Mouse (Mus musculus): ENCODE results near the gene Ankrd40. TPM values are rescaled to one million over a fixed set of nuclear protein-coding genes. Genes with fewer than 3 reads are reported as not detected.

Gene Ankrd40
- total RNA-seq, 2 experiments from 2014 or later, result 136 to 150 TPM

DNA sequence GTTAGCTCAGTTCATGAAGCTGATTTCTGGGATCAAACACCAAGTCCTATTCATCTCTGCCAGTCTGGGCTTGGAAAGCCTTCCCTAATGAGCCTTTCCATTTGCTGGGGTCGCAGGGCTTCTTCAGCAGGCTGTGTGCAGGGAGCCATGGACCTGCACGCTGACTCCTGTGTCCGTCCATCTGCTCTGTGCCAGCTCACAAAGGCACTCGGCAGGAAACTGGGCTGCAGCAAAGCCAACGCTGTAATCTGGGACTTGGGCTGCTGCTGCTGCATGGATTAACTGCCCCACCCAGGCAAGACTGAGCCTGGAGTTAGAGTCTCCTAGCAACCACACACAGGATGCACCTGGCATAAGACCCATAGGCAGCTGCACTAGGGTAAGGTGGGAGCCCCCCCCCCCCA, 16.2 kb downstream of the Ankrd40 start:
- intact Hi-C loops (cut with DNase I; ENCODE audit: low total_unique reads), result loop anchor here (5.0 kb wide), 2 partner anchors 143 to 203 kb away; partner anchors contain the start of genes Rsad1 and Spata20
- DNase-seq, result no peak

DNA sequence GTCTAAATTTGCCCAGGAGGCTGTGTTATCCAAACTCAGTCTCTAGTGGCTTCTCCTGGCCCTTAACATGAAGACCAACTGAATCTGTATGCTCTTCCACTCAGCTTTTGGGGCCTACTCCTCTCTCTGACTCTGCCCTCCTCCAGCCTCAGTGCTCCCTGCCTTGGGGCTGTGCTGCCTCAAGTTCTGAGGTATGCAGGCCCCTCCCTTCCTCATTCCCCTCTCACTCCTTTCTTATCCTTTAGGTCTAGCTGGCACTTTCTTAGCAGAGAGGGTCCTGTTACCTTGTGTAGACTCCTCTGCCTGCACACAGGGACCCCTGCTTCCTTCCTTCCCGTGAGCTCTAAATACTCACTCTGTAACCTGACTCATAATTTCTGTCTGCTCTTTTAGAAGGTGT, 16.7 kb downstream of the Ankrd40 start:
- intact Hi-C loops (cut with DNase I; ENCODE audit: low total_unique reads), result loop anchor here (5.0 kb wide), 2 partner anchors 143 to 203 kb away; partner anchors contain the start of genes Rsad1 and Spata20
- no peak for DNase-seq

DNA sequence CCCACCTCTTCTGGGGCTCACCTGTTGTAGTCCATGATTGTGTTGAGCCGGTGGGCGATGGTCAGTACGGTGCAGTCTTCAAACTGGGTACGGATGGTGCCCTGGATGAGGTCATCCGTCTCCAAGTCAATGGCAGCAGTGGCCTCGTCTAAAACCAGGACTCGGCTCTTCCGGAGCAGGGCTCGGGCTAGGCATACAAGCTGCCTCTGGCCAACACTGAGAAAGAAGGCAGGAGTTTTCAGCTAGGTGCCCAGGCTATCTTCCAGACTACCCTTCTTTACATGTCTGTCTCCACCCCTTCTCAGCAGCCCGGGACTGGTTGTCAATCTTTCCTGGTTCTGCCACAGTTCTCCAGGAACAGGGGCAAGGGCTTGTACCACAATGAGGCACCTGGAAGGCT, 18.1 kb downstream of the Ankrd40 start:
- DNase-seq, result no peak
- intact Hi-C loops (cut with DNase I; ENCODE audit: low total_unique reads), result no loop called here

DNA sequence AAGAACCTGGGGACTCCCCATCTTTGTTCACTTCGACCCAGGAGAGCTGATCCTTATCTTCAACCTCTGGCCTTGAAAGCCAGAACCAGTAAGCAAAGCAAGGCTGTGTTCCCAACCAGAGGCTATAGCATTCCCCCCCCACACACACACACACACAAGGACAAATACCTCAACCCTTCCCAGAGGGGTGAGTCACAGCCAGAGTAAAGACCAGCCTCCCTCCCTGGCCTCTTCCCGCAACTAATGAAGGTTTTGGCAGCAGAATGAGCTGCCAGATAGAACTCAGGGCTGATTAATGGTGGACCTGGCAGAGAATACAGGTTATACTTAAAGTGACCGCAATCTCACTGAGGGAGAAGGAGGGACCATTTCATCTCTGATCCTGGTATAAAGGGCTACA, 18.8 kb downstream of the Ankrd40 start:
- no peak for DNase-seq
- intact Hi-C loops (cut with DNase I; ENCODE audit: low total_unique reads), result no loop called here

DNA sequence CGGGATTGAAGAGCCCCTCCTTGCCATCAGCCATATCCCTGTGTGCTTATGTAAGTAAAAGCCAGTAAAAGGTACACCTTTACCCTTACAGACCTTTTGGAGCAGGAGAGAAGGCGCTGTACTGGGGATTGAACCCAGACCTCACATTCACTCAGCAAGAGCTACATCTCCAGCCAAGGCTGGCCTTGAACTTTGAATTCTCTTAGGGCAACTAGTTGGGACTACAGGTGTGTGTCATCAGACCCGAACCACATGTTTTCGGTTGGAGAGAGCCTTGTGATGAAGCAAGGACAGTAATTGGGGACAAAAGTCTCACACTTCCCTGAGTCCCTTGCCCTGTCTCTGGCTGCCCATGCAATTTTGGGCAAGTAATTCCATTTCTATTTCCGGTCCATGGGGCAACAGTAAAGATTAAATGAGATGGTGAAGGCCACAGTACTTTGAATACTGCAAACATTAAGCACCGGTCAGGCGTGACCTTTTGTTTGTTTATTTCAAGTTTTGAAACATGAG, 19.3 kb downstream of the Ankrd40 start:
- intact Hi-C loops (cut with DNase I; ENCODE audit: low total_unique reads), result no loop called here
- DNase-seq, result no peak

DNA sequence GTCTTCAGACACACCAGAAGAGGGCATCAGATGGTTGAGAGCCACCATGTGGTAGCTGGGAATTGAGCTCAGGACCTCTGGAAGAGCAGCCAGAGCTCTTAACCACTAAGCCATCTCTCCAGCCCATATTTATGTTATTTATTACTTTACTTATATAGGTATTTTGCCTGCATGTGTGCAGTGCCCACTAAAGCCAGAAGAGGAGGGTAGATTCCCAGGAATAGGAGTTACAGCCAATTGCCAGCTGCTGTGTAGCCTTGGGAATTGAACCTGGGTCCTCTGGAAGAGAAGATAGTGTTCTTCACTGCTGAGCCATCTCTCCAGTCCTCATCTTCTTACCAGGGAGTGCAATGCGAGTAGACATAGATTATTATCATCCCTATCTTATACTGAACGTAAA, 22.0 kb downstream of the Ankrd40 start:
- intact Hi-C loops (cut with DNase I; ENCODE audit: low total_unique reads), result no loop called here
- no peak for DNase-seq

DNA sequence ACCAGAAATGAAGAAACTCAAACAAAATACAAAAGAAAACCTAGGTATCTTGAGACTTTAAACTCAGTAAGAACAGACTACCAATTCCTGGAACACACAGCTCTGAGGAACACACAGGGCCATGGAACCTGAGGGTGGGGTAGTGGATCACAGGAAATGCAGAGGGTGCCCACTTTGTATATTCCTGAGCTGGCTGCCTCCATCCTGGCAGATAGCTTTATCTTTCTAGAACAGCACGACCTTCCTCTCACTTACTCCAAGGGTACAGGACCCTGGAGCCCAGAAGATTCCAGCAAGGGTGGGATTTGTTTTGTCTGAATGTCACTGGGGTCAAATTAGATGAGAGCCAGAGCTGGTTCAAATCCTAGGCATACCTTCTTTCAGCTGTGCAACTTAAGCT, 22.5 kb downstream of the Ankrd40 start:
- DNase-seq, result no peak
- intact Hi-C loops (cut with DNase I; ENCODE audit: low total_unique reads), result no loop called here

DNA sequence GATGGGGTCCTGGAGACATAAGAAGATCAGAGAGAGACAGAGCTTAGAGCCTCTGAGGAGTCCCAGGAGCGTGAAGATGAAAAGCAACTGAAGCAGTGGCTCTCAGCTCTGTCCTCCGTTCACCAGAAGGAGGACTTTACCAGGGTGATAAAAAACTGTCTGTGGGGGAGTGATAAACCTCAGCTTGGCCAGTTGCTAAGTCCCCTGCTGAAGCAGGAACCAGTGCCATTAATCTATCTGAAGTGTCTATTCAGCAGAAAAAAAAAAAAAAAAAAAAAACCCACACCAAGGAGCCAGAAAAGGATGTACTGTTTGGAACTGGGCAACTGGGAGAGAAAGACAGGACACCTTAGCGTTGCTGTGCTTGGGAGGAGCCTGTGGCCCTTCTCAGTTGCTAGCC, 23.3 kb downstream of the Ankrd40 start:
- intact Hi-C loops (cut with DNase I; ENCODE audit: low total_unique reads), result no loop called here
- no peak for DNase-seq

DNA sequence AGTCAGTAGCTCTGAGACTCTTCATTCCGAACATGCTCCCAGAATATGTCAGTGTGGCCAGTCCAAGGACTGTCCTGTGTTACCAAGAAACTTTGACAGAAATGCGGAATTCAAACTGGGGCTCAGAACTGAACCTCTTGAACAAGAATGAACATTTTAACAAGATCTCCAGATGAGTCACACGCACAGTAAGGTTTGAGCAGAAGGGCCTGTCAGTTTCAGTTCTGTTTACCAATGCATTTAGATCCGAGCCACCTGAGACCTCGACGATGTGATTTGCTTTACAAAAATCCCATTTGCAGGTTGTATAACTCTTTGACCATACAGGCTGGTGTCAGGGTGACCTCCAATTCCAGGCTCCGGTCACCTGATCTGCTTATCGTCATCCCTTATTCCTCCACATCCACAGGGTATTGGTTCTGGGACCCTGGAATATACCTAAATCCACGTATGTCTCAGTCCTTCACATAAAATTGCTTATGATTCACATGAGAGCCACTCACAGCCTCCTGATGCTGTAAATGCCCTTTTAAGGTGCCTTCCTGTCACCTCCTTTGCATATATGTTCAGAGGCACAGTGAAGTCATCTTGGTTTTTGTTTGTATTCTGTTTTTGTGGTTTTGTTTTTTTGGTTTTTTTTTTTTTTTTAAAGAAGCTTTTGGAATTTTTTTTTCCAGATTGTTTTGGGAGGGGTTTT, 27.9 kb downstream of the Ankrd40 start:
- no peak for DNase-seq
- intact Hi-C loops (cut with DNase I; ENCODE audit: low total_unique reads), result loop anchor here (5.0 kb wide), 1 partner anchor 37 kb away; the partner anchor contains the start of gene Abcc3

DNA sequence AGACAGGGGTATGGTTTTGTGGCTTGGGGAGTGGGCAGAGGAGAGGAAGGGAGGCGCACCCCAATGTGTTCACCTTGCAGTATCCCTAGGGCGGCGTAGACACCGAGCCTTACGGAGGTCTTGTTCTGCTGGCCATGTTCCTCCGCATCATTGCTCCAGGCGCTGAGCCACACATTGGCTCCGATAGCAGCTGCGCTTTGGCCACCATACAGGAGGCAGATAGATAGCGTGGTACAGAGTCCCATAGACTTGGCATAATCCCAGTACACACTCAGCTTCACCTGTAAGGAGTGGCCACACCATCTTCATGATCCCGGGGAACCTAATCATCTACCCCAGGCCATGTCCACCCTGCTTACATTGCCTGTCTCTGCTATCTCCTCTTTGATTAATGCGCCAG, 31.4 kb downstream of the Ankrd40 start:
- no peak for DNase-seq
- intact Hi-C loops (cut with DNase I; ENCODE audit: low total_unique reads), result loop anchor here (5.0 kb wide), 1 partner anchor 33 kb away; the partner anchor contains the start of gene Abcc3

DNA sequence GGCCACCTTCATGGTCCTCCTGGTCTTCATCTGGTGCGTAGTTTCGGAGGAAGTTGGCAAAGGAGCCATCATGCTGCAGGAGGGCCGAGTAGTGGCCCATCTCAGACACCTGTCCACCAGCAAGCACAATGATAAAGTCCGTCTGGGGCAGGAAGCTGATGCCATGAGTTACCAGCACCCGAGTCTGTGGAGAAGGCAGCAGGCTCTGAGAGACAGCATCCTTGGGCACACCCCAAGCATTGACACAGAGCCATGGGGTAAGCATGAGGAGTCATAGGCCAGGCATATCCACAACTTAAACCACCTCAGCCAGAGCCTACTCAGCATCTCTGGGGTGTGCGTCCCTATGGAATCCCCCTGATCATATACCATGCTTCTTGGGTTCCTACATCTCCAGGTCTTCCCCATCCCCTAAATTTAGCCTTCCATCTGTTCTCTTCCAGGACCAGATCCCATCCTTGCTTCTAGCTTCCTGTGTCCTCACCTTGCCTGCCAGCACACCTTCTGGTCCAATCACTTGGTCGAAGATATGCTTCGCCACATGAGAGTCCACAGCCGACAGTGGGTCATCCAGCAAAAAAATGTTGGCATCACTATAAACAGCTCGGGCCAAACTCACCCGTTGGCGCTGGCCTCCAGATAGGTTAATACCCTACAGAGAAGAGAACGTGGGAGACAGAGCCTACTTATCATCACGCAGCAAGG, 33.5 kb downstream of the Ankrd40 start:
- intact Hi-C loops (cut with DNase I; ENCODE audit: low total_unique reads), result no loop called here
- DNase-seq, result no peak

DNA sequence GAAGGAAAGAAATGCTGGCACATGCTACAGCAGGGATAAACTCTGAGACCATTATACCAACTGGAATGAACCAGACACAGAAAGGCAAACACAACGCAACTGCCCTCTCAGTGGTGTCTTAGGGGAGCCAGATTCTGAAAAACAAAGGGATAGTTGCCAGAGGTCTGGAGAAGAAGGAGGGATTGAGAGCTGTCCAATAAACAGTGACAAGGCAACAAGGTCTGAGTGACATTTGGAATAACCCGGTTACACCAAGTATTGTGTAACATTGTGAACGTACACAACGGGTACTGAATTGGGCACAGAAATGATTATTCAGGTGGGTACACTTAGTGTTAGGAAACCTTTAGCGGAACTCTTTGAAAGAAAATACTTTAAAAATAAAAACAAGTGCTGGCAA, 34.3 kb downstream of the Ankrd40 start:
- intact Hi-C loops (cut with DNase I; ENCODE audit: low total_unique reads), result no loop called here
- DNase-seq, result no peak

DNA sequence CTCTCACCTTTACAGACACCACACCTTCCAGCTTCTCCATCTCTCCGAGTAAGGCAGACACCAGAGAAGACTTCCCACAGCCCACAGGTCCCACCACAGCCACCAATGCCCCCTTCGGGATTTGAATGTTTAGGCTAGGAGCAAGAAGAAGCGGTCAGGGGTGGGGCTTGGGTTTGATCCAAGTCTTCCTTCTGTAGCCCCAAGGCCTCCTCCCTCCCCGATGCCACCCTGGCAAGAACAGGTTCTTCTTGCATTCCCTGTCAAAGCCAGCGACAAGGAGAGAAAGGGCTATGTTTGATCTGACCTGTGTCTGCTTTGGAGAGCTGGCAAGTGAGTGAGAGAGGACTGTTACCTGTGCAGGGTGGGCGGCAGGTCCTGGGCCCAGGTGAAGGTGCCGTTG, 35.9 kb downstream of the Ankrd40 start:
- intact Hi-C loops (cut with DNase I; ENCODE audit: low total_unique reads), result no loop called here

DNA sequence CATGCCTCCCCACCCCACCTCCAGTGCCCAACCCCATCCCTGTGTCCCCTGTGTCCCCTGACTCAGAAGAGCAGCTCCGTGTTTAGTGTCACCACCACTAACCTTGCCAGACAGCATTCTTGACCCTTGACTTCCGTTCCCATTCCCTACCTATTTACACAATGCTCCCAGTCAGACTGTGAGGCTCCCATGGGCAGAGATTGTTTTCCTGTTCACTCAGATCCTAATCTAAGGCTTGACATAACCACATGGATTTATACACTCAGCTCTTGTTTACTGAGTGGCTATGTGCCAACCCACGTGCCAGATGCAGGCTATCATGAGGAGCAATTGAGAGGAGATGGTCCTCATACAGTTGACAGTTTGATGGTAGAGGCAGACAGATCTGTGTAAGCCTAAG, 37.5 kb downstream of the Ankrd40 start:
- intact Hi-C loops (cut with DNase I; ENCODE audit: low total_unique reads), result no loop called here
- DNase-seq, result no peak

More for the DNA sequence above, 35.9 kb downstream of the Ankrd40 start:
- no peak for DNase-seq

DNA sequence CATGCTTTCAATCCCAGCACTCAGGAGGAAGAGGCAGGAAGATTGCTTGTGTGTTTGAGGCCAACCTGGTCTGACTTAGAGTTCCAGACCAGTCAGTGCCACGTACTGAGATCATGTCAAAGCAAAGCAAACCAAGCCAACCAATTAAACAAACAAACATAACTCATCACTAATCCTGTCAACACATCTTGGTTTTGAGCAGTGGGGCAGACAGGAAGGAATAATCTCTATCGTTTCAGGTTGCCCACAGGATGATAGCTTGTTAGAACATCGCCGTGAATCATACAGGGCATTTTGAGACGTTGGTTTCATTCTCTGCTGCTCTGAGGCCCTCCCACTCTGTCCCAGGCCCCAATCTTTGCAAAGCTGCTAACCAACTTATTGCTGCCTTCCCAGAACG, 42.2 kb downstream of the Ankrd40 start:
- DNase-seq, result no peak
- intact Hi-C loops (cut with DNase I; ENCODE audit: low total_unique reads), result no loop called here

DNA sequence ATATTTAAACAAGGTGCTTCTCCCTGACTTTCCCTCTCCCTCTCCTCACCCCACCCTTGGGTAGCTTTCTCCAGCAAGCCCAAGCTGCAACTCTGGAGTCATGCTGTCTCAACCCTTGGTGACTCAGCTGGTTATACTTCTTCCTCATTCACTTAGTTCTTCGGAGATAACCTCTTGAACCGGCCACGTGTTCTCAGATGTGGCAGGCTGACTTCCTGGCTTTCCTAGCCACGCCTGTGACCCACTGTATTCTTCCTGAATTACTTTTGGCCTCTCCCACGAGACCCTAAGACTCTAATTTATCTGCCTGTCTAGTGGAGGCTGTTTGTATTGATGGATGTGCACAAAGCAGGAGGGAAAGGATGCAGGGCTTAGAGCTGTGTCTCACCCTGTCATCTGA, 43.0 kb downstream of the Ankrd40 start:
- intact Hi-C loops (cut with DNase I; ENCODE audit: low total_unique reads), result no loop called here
- DNase-seq, result no peak

DNA sequence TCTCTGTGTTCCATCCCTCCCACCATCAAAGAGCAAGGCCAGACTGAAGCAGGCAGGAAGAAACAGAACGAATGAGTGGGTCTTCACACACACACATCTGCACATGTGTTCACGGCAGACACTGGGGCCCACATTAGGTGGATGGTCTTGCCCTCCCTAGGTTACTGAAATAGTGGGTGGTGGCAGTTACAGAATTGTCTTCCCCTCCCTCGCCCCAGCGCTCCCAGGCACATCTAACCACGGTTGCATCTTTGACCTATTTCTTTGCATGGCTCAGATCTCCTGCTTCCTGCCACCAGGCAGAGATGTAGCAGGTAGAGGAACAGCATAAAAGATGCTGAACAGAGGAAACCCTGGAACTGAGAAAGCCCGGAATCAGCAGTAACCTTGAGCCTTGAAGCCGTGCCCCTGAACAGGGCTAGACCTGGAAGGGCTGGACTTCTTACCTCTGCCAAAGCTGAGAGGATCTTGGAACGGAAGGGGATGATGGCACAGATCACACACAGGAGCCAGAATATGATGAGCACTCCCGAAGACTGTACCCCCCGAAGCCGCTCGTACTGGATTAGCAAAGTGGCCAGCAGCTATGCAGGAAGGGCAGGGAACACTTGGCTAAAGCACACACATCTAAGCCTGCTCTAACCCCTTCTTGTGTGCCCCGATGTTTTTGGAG, 46.6 kb downstream of the Ankrd40 start:
- no peak for DNase-seq
- intact Hi-C loops (cut with DNase I; ENCODE audit: low total_unique reads), result no loop called here

DNA sequence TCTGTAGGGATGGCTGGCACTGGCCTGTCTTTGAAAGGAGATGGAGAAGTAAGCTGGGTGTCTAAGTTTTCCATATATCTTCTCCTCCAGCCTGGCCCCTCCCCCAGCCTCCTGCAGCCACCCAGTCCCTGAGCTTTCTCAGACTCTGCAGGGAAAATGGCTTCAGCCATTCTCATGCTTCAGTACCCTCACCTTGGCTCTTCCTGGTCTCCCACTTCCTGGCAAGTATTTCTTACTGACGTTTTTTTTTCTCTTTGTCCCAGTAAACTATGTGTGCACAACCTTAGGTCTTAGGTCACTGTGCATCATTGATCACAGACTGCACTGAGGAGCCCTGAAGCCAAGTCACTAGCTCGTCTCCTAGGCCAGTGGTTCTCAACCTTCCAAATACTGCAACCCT, 51.3 kb downstream of the Ankrd40 start:
- intact Hi-C loops (cut with DNase I; ENCODE audit: low total_unique reads), result no loop called here

DNA sequence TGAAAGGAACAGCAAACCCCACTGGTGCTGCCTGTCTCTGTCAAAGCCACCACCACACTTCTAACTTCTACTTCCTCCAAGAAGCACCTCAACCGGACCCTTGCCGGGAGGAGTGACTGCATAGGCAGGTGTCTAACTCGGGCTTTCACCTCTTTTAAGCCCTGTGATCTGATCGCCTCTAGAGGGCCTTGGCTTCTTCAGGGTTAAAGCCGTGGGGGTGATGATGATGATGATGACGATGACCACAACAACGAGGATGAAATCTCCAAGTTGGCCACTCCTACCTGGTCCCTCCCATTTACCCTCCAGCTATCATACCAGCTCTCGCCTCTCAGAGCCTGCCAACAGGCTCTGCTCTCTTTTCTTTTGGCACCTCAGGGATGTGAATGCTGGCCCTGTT, 51.9 kb downstream of the Ankrd40 start:
- DNase-seq, result no peak
- intact Hi-C loops (cut with DNase I; ENCODE audit: low total_unique reads), result no loop called here

More for the DNA sequence above, 51.3 kb downstream of the Ankrd40 start:
- DNase-seq, result no peak

Data from gastrocnemius, postnatal 14 days (tissue).